Mouse (Mus musculus): ENCODE measurements around the gene Insr. TPM values are rescaled to one million over a fixed set of nuclear protein-coding genes. Genes with fewer than 3 reads are reported as not detected.

The Insr gene
- 10 to 100 TPM; 19.7 to 26.5 TPM for polyA plus RNA-seq (2017; shearing (Covaris generic))

GRCm38 (mm10) chr8:3278934-3279720, at the start of gene Insr:
Gene Insr, minus strand, starts transcription at chr8:3279617.

Other genes starting within 250 kb of the Insr start
- 100 to 1,000 TPM in 1 of 2 experiments, 10 to 100 TPM in 1; 73.2 to 113 TPM for gene A430078G23Rik, start 73.8 kb upstream of the Insr start, polyA plus RNA-seq (2017; shearing (Covaris generic))
- gene Arhgef18, start 113.4 kb upstream of the Insr start, polyA plus RNA-seq (2017; shearing (Covaris generic)) = 100 to 1,000 TPM in 1 of 2 experiments, 10 to 100 TPM in 1; 74.0 to 116 TPM
- 1 to 10 TPM; 4.2 to 4.5 TPM for gene Pex11g, start 188.1 kb upstream of the Insr start, polyA plus RNA-seq (2017; shearing (Covaris generic))
- gene Tex45, start 191.2 kb upstream of the Insr start, polyA plus RNA-seq (2017; shearing (Covaris generic)) = under 1 TPM in 1 of 2 experiments, not detected in 1; 0.17 TPM
- gene Zfp358, start 213.5 kb upstream of the Insr start, polyA plus RNA-seq (2017; shearing (Covaris generic)) = 1 to 10 TPM; 6.7 to 8.5 TPM
- gene Mcoln1, start 220.8 kb upstream of the Insr start, polyA plus RNA-seq (2017; shearing (Covaris generic)) = 100 to 1,000 TPM; 107 to 120 TPM
- gene Pnpla6, start 235.8 kb upstream of the Insr start, polyA plus RNA-seq (2017; shearing (Covaris generic)) = 10 to 100 TPM; 39.8 to 41.4 TPM

Measured in inflammation-experienced regulatory T-cells (primary cell).